Mouse (Mus musculus) lung, postnatal 0 days (tissue): ENCODE data around the gene Spag6.

Source experiments
- CTCF ChIP-seq: IDR thresholded peaks from 2 replicates; pipeline ENCODE4 v1.5.1; 2016; ENCODE audit warnings: antibody characterized with exemption, mild to moderate bottlenecking
- EP300 ChIP-seq: IDR thresholded peaks from 2 replicates; pipeline ENCODE4 v1.6.1; 2016; ENCODE audit warnings: antibody characterized with exemption, mild to moderate bottlenecking, control low read depth

DNA sequence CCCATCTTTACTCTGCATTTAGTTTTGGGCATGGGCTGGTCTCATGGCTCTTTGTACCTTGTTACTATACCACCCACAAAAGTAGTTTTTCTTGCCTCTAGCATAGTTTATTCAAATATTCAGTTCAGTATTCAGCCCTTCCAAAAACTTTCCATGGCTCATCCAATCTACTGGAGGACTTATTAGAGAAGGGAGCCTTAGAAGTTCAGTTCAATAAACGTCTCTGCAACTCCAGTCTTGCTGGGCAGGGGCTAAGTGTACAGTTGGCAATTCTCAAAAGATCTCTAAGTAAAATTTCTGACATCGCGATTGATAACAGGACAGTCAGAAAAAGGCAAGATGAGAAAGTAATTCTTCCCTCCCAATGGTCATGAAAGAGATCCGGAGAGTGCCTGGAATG lies 13.3 kb upstream of the Spag6 start:
- no peak for TF ChIP-seq EP300
- TF ChIP-seq CTCF, result no peak
